Mouse (Mus musculus): ENCODE results near the gene Adcy9.

The Adcy9 gene

DNA sequence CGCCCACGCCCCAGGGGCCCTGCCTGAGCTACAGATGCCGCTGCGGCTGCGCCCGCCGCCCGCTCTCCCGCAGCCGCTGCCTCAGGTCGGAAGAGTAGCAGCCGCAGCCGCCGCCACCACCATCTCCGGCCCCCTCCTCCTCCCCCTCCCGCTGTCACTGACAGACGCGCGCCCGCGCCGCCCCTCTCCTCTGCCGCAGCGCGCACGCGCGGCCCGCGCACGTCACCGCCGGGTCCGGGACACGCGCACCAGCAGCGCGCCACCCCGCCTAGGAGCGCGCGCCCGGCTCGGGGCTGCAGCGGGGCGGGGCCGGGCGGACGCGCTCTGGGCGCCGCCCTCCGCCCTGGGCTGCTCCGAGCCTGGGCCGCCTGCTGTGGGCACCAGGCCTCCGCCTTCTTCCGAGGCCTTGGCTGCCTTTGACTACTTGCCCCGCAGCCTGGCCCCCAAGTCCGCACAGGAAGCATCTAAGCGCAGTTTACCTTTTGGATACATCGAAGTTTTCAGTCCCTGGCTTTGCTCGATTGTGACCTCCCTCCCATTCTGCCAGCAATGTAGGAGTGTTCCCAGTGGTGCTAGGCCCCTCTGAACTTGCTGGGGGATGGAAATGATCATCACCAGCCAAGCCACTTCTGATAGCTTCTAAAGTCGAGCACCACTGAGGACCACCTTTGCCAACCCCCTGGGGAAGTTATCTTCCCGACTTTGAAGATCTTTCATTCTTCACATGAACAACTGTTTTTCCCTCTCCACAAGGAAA, at the start of gene Adcy9:
TSS of gene Adcy9 (minus strand) at position 201 of the 757 bp plus-strand sequence.
- ATAC-seq (ENCODE audit: insufficient number of reproducible peaks, low FRiP score, low TSS enrichment), result peak; percentile 70

GRCm38 (mm10) chr16:4469599-4470352, 49.5 kb upstream of the Adcy9 start:
- ATAC-seq (ENCODE audit: insufficient number of reproducible peaks, low FRiP score, low TSS enrichment), result no peak

GRCm38 (mm10) chr16:4464529-4465089, 44.3 kb upstream of the Adcy9 start:
- ATAC-seq (ENCODE audit: insufficient number of reproducible peaks, low FRiP score, low TSS enrichment), result no peak

DNA sequence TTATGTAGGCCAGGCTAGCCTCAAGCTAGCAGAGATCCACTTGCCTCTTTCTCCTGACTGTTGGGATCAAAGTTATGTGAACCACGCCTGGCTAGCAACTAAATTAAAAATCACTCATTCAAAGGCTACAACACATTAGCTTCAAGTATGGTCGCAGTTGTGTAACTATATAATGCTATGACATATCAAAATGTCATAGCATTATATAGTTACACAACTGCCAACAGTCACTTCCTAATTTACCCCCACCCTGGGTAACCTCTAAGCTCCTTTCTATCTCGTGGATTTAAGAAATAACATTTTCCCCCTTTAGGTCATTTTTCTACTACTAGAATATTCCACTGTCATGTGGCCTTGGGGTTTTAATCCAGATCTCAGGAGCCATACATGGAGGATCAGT, 37.6 kb upstream of the Adcy9 start:
- no peak for ATAC-seq (ENCODE audit: insufficient number of reproducible peaks, low FRiP score, low TSS enrichment)

- ATAC-seq (ENCODE audit: insufficient number of reproducible peaks, low FRiP score, low TSS enrichment), result no peak
Measured at GRCm38 (mm10) chr16:4456391-4456790, 36.1 kb upstream of the Adcy9 start.

- no peak for ATAC-seq (ENCODE audit: insufficient number of reproducible peaks, low FRiP score, low TSS enrichment)
Measured at GRCm38 (mm10) chr16:4455693-4456092, 35.4 kb upstream of the Adcy9 start.

- ATAC-seq (ENCODE audit: insufficient number of reproducible peaks, low FRiP score, low TSS enrichment), result no peak
Measured at GRCm38 (mm10) chr16:4454563-4454962, 34.3 kb upstream of the Adcy9 start.

DNA sequence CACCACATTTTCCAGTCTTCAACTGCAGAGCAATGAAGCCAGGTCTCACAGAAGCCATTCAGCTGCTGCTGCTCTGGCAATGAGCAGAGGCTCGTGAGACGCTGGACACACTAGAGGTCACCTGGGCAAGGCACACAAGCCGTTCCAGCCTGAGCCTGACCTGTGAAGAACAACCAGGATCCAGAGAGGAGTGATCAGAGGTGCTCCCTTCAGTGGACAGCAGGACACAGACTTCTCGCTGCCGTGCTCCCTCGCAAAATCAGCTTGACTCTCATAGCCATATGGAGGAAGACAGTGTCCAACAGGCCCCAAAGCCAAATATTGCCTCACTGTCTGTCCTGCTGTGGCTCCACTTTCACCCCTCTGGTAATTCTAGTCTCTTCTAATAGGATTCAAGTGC, 29.1 kb upstream of the Adcy9 start:
- no peak for ATAC-seq (ENCODE audit: insufficient number of reproducible peaks, low FRiP score, low TSS enrichment)

DNA sequence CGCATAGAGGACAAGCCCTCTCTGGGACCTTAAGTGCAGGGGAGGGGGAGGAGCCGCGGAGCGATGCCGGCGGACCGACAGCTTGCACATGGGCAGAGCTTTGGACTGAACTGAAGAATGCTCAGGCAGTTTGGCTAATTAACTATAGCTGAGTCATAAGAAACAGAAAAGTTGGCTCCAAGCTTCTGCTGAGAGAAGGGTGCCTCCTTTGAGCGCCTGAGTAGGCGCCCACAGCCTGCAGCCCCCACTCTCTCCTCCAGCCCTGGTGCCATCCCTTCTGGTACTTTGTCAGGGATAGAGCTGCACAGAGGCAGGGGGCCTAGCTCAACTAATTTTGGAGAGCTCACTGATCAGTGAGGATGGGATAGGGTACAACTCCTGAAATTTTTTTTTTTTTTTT, 27.9 kb upstream of the Adcy9 start:
- ATAC-seq (ENCODE audit: insufficient number of reproducible peaks, low FRiP score, low TSS enrichment), result no peak

DNA sequence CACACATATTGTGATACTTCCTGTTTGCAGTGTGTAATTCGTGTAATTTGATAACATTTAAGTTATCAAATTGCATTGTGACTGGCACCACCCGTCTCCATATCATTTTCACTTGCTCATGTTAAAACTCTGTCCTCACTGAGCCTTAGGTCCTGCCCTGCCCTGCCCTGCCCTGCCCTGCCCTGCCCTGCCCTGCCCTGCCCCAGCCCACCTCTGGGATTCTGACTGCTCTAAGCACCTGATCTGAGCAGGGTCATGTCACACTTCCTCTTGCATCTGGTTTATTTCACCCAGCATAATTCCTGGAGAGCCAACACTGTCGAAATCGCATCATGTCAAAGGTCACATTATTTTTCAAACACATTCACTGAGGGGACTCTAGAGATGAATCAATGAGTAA, 26.1 kb upstream of the Adcy9 start:
- no peak for ATAC-seq (ENCODE audit: insufficient number of reproducible peaks, low FRiP score, low TSS enrichment)

DNA sequence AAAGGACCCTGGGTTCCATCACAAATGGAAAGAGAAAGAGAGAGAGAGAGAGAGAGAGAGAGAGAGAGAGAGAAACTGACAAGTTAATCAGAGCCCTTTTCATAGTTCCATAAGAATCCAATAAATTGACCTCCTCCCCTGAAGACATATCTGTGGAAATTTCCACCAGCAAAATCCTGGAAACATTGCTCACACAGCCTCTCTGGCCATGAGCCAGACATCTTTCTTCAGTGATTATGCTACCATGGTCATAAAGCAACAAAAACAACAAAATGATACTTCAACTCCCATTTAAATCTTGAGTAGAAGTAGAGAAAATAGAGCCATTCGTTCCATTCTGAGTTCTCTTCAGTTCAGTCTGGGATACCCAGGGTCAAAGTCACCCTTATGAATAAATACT, 24.1 kb upstream of the Adcy9 start:
- no peak for ATAC-seq (ENCODE audit: insufficient number of reproducible peaks, low FRiP score, low TSS enrichment)

DNA sequence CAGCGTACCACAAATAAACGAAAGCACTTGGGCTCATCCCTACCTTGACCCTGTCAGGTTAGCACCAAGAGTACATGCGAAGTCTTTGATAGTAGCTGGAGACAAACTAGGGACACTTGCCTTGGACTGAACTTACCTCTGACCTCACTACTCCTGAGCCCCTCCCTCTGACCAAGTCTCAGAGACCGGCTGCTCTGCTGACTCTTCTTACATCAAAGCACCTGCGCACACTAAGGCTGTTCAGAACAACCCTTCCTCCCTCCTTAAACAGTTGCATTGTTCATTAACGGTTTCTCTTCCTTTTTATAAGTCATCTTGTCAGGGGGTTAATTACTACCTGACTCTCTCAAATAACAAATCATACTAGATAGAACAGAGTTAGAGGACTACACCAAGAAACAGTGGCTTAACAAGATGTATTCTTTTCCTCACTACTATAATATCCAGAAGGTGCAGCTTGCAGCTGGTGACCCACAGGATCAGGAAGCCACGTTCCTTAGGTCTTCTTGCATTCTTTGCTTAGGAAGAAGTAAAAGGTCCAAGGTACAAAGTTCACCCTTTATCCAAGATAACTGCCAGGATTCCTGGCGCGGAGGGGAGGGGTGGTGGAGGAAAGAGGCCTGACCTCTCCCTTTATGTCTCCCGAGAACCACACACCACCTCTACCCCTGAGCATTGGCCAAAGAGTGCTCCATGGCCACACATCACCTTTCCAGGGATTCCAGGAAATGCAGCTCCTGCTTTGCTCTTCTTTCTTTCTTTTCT, 19.2 kb upstream of the Adcy9 start:
- no peak for ATAC-seq (ENCODE audit: insufficient number of reproducible peaks, low FRiP score, low TSS enrichment)

DNA sequence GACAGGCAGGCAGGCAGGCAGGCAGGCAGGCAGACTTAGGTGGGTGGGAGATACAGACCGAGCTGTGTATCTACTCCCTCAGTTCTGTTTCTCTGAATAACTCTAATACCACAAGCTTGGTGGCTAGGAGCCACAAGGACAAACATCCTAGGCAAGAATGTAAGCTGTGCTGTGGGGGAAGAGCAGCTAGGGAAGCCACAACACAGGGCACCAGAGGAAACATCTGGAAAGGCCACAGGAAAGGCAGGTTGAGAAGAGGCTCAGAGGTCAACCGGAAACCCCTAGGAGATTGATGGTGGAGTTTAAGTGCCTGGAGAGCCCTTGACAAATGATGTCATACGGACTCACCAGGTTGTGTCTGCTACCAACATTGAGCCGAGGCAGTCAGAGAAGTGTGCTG, 16.4 kb upstream of the Adcy9 start:
- ATAC-seq (ENCODE audit: insufficient number of reproducible peaks, low FRiP score, low TSS enrichment), result no peak

DNA sequence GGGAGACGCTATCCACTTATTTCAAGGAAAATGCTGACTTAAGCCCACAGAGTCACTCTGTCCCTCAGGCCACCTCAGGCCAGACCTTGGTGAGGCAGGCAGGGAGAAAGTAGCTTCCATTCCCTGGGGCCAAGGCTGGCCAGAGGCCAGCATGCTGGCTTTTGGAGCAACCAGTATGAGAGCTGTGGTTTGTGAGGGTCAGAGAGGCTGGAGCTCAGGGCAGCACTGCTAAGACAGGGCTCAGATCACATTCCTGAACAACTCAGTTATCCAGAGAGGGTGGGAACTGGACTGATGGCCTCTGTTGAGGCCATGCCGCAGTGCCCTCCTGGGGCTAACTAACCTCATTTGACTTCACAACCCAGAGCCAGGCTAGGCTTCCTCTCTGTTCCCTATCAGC, 15.1 kb upstream of the Adcy9 start:
- no peak for ATAC-seq (ENCODE audit: insufficient number of reproducible peaks, low FRiP score, low TSS enrichment)

GRCm38 (mm10) chr16:4431841-4432240, 11.5 kb upstream of the Adcy9 start:
- no peak for ATAC-seq (ENCODE audit: insufficient number of reproducible peaks, low FRiP score, low TSS enrichment)

- ATAC-seq (ENCODE audit: insufficient number of reproducible peaks, low FRiP score, low TSS enrichment), result no peak
Measured at GRCm38 (mm10) chr16:4431013-4431412, 10.7 kb upstream of the Adcy9 start.

DNA sequence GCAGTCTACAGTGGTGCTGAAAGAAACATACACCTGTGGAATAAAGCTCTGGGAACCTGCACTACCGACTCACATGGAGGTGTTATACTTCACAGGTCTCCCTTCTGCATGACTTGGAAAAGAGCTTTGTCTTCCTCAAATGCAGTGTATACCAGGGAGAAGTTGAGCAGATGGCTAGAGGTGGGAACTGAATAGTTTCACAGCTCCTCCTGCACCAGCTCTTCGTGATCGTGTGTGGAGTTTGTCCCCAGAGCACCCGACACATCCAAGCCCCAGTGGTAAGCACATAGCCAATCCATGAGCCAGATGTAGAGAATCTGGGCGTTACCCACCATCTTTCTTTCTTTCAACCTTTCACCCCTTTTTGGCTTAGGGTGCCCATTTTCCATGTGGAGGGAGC, 9.9 kb upstream of the Adcy9 start:
- ATAC-seq (ENCODE audit: insufficient number of reproducible peaks, low FRiP score, low TSS enrichment), result no peak

GRCm38 (mm10) chr16:4425658-4426234, 5.4 kb upstream of the Adcy9 start:
- ATAC-seq (ENCODE audit: insufficient number of reproducible peaks, low FRiP score, low TSS enrichment), result no peak

DNA sequence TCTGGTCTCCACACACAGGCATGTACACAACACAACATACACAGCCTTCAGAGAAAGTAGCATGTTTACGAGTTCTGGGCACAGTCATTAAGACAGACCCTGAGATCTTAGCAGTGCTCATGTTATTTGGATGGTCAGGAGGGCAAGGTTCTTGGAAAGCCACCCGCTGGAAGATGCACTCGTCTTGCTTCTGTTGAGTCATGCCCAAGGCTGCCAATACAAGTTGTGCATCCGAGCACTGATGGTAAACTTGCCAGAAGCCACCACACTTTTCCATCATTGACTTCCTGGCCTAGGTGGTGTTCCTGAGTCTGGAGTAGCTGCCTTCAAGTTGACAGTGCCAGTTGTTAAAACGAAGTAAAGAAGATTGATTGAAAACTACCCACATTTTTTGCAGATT, 3.3 kb upstream of the Adcy9 start:
- ATAC-seq (ENCODE audit: insufficient number of reproducible peaks, low FRiP score, low TSS enrichment), result no peak

DNA sequence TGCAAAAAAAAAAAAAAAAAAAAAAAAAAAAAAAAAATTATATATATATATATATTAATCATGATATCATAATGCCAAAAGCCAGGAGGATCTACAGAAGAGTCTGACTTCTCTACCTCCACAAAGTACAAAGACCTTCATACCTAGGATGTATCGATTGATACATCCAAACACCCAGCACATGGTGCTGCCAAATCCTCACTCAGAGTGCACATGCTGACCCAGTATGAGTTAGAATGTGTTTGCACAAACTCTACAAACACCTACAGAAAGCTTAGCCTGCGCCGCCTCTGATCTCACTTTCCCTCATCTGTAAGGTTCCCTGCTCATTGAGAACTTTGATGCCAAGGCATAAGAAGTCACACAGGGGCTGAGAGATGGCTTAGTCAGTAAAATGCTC, 2.7 kb upstream of the Adcy9 start:
- no peak for ATAC-seq (ENCODE audit: insufficient number of reproducible peaks, low FRiP score, low TSS enrichment)
